Mouse (Mus musculus) hindbrain, embryonic 13.5 days (tissue): ENCODE measurements at regions not wholly inside any gene's neighbourhood (a gene's known extent, or its start where the extent isn't known, plus 50 kb on each side); places are given as distances from the start of the nearest gene placed in this dataset.

Source experiments
- ATAC-seq: fragments of 200-750 bp; cut with Nextera tagmentation; 2 replicates; pipeline ENCODE4 v1.8.0; 2017; ENCODE audit warnings: moderate TSS enrichment; ENCODE audit not compliant: low FRiP score
- H3K27ac ChIP-seq: fragments of 300-500 bp; sonication (generic); 2 replicates; pipeline ENCODE4 v1.5.1; 2015; ENCODE audit warnings: inconsistent platforms, mild to moderate bottlenecking, moderate library complexity
- H3K27me3 ChIP-seq: fragments of 300-500 bp; sonication (generic); 2 replicates; pipeline ENCODE4 v1.6.1; 2015; ENCODE audit warnings: mild to moderate bottlenecking, inconsistent platforms
- H3K36me3 ChIP-seq: fragments of 300-500 bp; sonication (generic); 2 replicates; pipeline ENCODE4 v1.6.1; 2015; ENCODE audit warnings: mild to moderate bottlenecking, inconsistent platforms
- H3K4me1 ChIP-seq: fragments of 300-500 bp; sonication (generic); replicated peaks from 2 replicates; pipeline ENCODE4 v1.6.1; 2015; ENCODE audit warnings: inconsistent platforms
- H3K4me2 ChIP-seq: fragments of 300-500 bp; sonication (generic); 2 replicates; pipeline ENCODE4 v1.6.1; 2015; ENCODE audit warnings: inconsistent platforms, mild to moderate bottlenecking, moderate library complexity
- H3K4me3 ChIP-seq: fragments of 300-500 bp; sonication (generic); 2 replicates; pipeline ENCODE4 v1.5.1; 2015; ENCODE audit warnings: mild to moderate bottlenecking, inconsistent platforms
- H3K9ac ChIP-seq: fragments of 300-500 bp; sonication (generic); 2 replicates; pipeline ENCODE4 v1.6.1; 2015; ENCODE audit warnings: mild to moderate bottlenecking, inconsistent platforms
- H3K9me3 ChIP-seq: fragments of 300-500 bp; sonication (generic); 2 replicates; pipeline ENCODE4 v1.6.1; 2016; ENCODE audit warnings: inconsistent platforms
- WGBS: fragments of 180-500 bp; shearing (Covaris S2); methylation state at CpG from one replicate; pipeline ENCODE4 v1.1.7; 2015; 5-methylcytosine and 5-hydroxymethylcytosine counted together

DNA sequence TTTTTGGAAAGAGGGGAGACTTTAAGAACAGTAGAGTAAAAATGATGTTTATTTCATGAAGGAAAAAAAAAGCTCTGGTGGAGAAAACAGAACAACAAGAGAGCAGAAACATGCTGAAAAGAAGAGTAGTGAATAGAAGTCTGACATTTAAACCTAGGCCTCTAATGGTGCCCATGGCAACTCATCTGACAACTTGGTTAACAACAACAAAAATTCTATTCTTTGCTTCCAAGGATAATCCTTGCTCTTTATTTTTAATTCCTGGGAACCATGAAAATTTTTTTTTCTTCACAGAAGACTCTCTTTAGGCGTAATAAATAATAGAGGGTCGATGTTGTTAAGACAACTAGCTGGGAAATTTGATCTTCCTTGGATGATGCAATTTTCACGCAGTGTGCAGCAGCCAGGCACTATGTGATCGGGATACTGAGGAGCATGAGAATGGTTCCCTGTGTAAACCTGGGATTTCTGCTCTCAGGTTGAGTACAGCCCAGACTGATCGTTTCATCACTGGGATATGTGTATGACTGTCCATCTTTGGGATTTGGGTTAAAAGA is 120.4 kb upstream of the Ndst3 start:
- Histone ChIP-seq H3K9ac (no peak overlapping the region), H3K27ac (peak overlapping the region; percentile 27; the same call in 1 of the 2 replicates), H3K27me3 (no peaks in the 10 kb centered on the region), H3K4me1 (0 out of 2 replicates have a peak, but pooled peaks cover 6% of the 10 kb centered on the region), H3K9me3 (no peaks in the 10 kb centered on the region), H3K36me3 (no peaks in the 10 kb centered on the region), H3K4me2 (no peak overlapping the region), H3K4me3 (no peak overlapping the region)
- 28% methylated on average over 5 of the region's 5 CpGs for WGBS
- peak; percentile 88 for ATAC-seq

DNA sequence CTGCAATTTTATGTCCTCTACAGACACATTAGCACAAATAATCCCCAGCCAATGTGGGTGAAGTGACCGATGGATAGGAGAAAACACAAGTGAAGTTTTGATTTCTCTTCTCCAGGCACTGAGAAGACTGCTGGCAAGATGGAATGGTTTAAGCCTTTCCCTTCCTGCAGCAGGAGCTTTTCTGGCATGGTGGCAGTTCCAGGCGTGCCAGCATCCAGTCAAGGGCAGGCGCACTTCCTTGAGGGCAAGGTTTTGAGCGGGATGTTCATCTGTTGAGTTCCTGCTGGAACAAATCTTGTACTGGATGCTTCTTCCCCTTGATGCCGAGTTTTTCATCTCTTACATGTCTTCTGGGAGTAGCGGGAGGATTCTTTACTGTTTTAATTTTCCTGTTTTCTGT is 138.1 kb upstream of the Ndst3 start:
- no peaks in the 10 kb centered on the region for H3K36me3 ChIP-seq
- no peak overlapping the region for H3K27ac ChIP-seq
- H3K4me1 ChIP-seq, result no peaks in the 10 kb centered on the region
- ATAC-seq, result no peak
- no peak overlapping the region for H3K9ac ChIP-seq
- no peaks in the 10 kb centered on the region for H3K27me3 ChIP-seq
- no peak overlapping the region for H3K4me2 ChIP-seq
- WGBS, result 86% methylated on average over 6 of the region's 6 CpGs
- H3K9me3 ChIP-seq, result no peaks in the 10 kb centered on the region
- no peak overlapping the region for H3K4me3 ChIP-seq

- no peaks in the 10 kb centered on the region for H3K36me3 ChIP-seq
- no peak for ATAC-seq
Measured at GRCm38 (mm10) chr3:123838385-123839170, 147.9 kb upstream of the Ndst3 start.

DNA sequence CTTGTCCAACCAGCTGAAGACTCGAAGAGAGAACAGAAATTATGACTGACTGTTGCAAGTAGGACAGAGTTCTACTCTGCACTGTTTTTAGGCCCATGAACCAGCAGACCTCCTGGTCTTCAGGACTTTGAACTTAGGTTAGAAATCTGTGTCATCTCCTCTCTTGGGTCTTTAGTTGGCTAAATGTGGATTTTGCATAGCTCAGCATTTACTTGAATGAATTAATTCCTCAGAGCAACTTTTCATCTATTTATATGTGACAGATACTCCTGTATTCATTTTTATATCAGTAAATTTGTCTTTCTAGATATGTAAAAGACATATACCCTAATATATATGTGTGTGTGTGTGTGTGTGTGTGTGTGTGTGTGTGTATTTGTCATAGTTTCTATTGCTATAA is 155.9 kb upstream of the Ndst3 start:
- WGBS, result 89% methylated on average over 1 of the region's 1 CpGs
- Histone ChIP-seq H3K27me3 (no peaks in the 10 kb centered on the region), H3K4me3 (no peak overlapping the region), H3K36me3 (no peaks in the 10 kb centered on the region), H3K9me3 (no peaks in the 10 kb centered on the region), H3K4me1 (no peaks in the 10 kb centered on the region), H3K27ac (no peak overlapping the region), H3K9ac (no peak overlapping the region), H3K4me2 (no peak overlapping the region)
- no peak for ATAC-seq

More at GRCm38 (mm10) chr3:123838385-123839170, 147.9 kb upstream of the Ndst3 start:
- 92% methylated on average over 10 of the region's 10 CpGs for WGBS
- no peak overlapping the region for H3K4me2 ChIP-seq
- no peak overlapping the region for H3K9ac ChIP-seq
- no peak overlapping the region for H3K27ac ChIP-seq
- H3K27me3 ChIP-seq, result no peaks in the 10 kb centered on the region
- H3K4me3 ChIP-seq, result no peak overlapping the region
- no peaks in the 10 kb centered on the region for H3K4me1 ChIP-seq
- H3K9me3 ChIP-seq, result no peaks in the 10 kb centered on the region

GRCm38 (mm10) chr3:123848663-123849062 is 158.0 kb upstream of the Ndst3 start:
- no peaks in the 10 kb centered on the region for H3K4me1 ChIP-seq
- 84% methylated on average over 2 of the region's 2 CpGs for WGBS

GRCm38 (mm10) chr3:123852889-123853288 is 162.2 kb upstream of the Ndst3 start:
- no peak overlapping the region for H3K9ac ChIP-seq
- no peaks in the 10 kb centered on the region for H3K4me1 ChIP-seq
- no peak overlapping the region for H3K4me3 ChIP-seq
- H3K27ac ChIP-seq, result no peak overlapping the region
- no peaks in the 10 kb centered on the region for H3K27me3 ChIP-seq
- ATAC-seq, result no peak
- no peak overlapping the region for H3K4me2 ChIP-seq
- H3K36me3 ChIP-seq, result no peaks in the 10 kb centered on the region
- no peaks in the 10 kb centered on the region for H3K9me3 ChIP-seq
- WGBS, result 77% methylated on average over 3 of the region's 3 CpGs

More at GRCm38 (mm10) chr3:123848663-123849062, 158.0 kb upstream of the Ndst3 start:
- Histone ChIP-seq H3K4me2 (no peak overlapping the region), H3K27ac (no peak overlapping the region), H3K36me3 (no peaks in the 10 kb centered on the region), H3K27me3 (no peaks in the 10 kb centered on the region), H3K9ac (no peak overlapping the region), H3K4me3 (no peak overlapping the region), H3K9me3 (no peaks in the 10 kb centered on the region)
- ATAC-seq, result no peak

DNA sequence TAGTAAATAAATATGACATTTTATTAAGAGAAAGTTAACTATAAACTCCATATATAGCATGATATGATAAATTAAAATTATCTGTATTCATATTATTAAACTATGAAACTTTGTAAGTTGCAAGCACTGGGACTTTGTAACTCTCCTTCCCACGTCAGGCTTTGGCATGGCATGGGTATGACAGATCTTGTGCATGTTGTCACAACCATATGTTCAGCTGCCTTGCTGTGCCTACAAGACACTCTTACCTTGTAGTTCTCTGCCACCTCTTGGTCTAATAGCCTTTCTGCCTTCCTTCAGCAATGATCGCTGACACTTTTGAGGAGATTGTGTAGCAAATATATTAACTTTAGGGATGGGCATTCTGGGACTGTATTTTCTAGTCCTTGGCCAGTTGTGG is 183.1 kb upstream of the Ndst3 start:
- Histone ChIP-seq H3K9ac (no peak overlapping the region), H3K4me2 (no peak overlapping the region), H3K27ac (no peak overlapping the region), H3K4me1 (no peaks in the 10 kb centered on the region), H3K27me3 (no peaks in the 10 kb centered on the region), H3K4me3 (no peak overlapping the region), H3K36me3 (no peaks in the 10 kb centered on the region), H3K9me3 (no peaks in the 10 kb centered on the region)
- WGBS, result 93% methylated on average over 2 of the region's 2 CpGs
- no peak for ATAC-seq

DNA sequence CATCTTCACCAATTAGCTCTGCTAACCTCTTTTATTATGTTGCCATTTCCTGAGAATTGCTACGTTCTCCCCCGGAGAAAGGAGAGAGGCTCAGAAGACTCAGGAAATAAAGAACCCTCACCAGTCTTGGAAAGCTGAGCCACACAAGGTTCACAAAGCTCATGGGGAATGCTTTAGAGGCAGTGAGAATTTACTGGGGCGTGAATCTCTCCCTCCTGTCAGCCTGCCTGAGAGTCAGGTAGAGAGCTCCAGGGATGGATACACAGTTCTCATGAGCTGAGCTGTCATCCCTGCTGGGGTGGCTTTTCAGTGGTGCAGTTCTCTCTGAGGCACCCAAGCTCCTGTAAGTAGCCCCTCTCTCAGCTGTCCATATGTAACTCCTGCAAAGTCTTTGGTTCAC is 203.0 kb upstream of the Ndst3 start:
- no peaks in the 10 kb centered on the region for H3K27me3 ChIP-seq
- ATAC-seq, result no peak
- H3K36me3 ChIP-seq, result no peaks in the 10 kb centered on the region
- peaks cover 4% of the 10 kb centered on the region for H3K4me1 ChIP-seq
- H3K9me3 ChIP-seq, result no peaks in the 10 kb centered on the region
- no peak overlapping the region for H3K4me2 ChIP-seq
- no peak overlapping the region for H3K9ac ChIP-seq
- H3K27ac ChIP-seq, result no peak overlapping the region
- WGBS, result 28% methylated on average over 3 of the region's 3 CpGs
- no peak overlapping the region for H3K4me3 ChIP-seq

DNA sequence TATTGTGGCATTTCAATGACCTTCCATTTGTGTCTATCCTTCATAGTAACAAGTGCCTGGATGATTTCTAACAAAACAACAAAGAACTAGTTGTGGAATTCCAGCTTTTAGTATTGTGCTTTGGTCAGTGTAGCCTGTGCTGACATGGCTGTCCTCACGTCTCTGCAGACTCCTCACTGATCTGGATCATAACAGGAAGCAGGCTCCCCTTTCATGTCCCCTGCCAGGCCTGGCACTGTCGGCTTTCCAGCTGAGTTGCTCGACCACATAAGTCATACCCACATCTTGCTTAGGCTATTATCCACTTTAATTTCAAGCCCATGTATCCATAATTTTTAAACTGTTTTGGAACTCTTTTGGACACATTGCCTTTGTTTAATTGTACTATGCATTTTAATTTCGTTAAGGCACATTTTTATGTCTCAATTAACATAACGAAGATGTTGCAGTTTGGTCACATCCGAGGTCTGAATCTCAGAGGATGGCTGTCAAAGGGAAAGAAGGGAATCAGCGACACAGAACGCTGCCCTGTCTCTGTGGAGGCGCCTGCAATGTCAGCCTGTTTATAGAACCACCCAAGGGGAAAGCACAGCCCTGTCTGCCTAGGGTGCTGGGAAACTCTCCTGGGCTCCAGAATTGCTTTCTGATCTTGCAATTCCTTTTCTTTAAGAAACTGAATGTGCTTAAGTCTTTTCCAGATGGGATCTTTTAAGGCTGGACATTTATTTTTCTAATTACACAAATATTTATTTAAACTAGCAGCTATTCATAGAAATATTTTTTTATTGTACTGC is 215.5 kb upstream of the Ndst3 start:
- peak overlapping the region; percentile 60; the same call in 1 of the 2 replicates for H3K27ac ChIP-seq
- no peak overlapping the region for H3K4me3 ChIP-seq
- ATAC-seq, result peak; percentile 77
- H3K9ac ChIP-seq, result no peak overlapping the region
- WGBS, result 23% methylated on average over 9 of the region's 9 CpGs
- peak overlapping the region; percentile 13; the same call in 1 of the 2 replicates for H3K4me2 ChIP-seq
- peaks cover 5% of the 10 kb centered on the region for H3K4me1 ChIP-seq
- H3K36me3 ChIP-seq, result no peaks in the 10 kb centered on the region
- no peaks in the 10 kb centered on the region for H3K27me3 ChIP-seq
- H3K9me3 ChIP-seq, result no peaks in the 10 kb centered on the region

DNA sequence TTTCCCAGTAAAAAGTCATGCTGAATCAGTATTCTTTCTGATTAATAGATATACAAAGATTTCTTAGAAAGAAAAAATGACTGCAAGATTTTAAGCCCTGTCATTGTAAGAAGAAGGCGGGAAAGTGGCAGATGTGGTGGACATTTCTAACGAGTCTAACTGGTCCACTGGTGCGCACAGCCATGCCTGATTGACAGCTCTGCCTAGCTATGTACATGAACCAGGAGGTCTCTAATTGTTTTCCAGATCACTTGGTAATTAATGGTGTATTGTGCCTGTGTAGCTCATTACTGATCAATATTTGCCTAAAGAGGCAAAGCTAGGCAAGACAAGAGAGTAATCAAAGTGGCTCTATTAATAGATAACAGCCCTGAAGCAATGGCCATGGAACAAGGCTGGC is 227.5 kb upstream of the Ndst3 start:
- no peak overlapping the region for H3K4me2 ChIP-seq
- H3K9me3 ChIP-seq, result no peaks in the 10 kb centered on the region
- no peak overlapping the region for H3K4me3 ChIP-seq
- no peak for ATAC-seq
- no peaks in the 10 kb centered on the region for H3K27me3 ChIP-seq
- no peaks in the 10 kb centered on the region for H3K4me1 ChIP-seq
- H3K36me3 ChIP-seq, result no peaks in the 10 kb centered on the region
- no peak overlapping the region for H3K27ac ChIP-seq
- WGBS, result 65% methylated on average over 3 of the region's 3 CpGs
- no peak overlapping the region for H3K9ac ChIP-seq

- H3K27ac ChIP-seq, result no peak overlapping the region
- H3K4me1 ChIP-seq, result no peaks in the 10 kb centered on the region
- 79% methylated on average over 6 of the region's 6 CpGs for WGBS
- H3K9me3 ChIP-seq, result no peaks in the 10 kb centered on the region
- H3K4me2 ChIP-seq, result no peak overlapping the region
- H3K9ac ChIP-seq, result no peak overlapping the region
- H3K4me3 ChIP-seq, result no peak overlapping the region
- no peak for ATAC-seq
- no peaks in the 10 kb centered on the region for H3K27me3 ChIP-seq
- no peaks in the 10 kb centered on the region for H3K36me3 ChIP-seq
Measured at GRCm38 (mm10) chr3:123952121-123952520, 261.5 kb upstream of the Ndst3 start.

- no peak overlapping the region for H3K4me2 ChIP-seq
- no peak overlapping the region for H3K27ac ChIP-seq
- 95% methylated on average over 3 of the region's 3 CpGs for WGBS
- H3K4me1 ChIP-seq, result no peaks in the 10 kb centered on the region
- H3K9ac ChIP-seq, result no peak overlapping the region
- no peak overlapping the region for H3K4me3 ChIP-seq
- H3K9me3 ChIP-seq, result no peaks in the 10 kb centered on the region
- no peaks in the 10 kb centered on the region for H3K36me3 ChIP-seq
- H3K27me3 ChIP-seq, result no peaks in the 10 kb centered on the region
- no peak for ATAC-seq
Measured at GRCm38 (mm10) chr3:123967373-123967772, 276.7 kb upstream of the Ndst3 start.
